Mouse (Mus musculus) lung, embryonic 15.5 days (tissue): ENCODE results near the gene Acvr1b. TPM values are rescaled to one million over a fixed set of nuclear protein-coding genes. Genes with fewer than 3 reads are reported as not detected.
A peak's percentile ranks its signal among the peaks of the same experiment; 100 is the strongest.

ENCODE experiments used
- ATAC-seq: fragments of 200-750 bp; cut with Nextera tagmentation; 2 replicates; pipeline ENCODE4 v1.8.0; 2017; ENCODE audit warnings: moderate number of reproducible peaks, borderline replicate concordance; ENCODE audit not compliant: low FRiP score, low TSS enrichment; ENCODE audit errors: extremely low read depth
- H3K27ac ChIP-seq: fragments of 300-500 bp; sonication (generic); 2 replicates; pipeline ENCODE4 v1.5.1; 2015; ENCODE audit warnings: moderate library complexity, mild to moderate bottlenecking, inconsistent platforms
- H3K27me3 ChIP-seq: fragments of 300-500 bp; sonication (generic); 2 replicates; pipeline ENCODE4 v1.6.1; 2015; ENCODE audit warnings: inconsistent platforms
- H3K36me3 ChIP-seq: fragments of 300-500 bp; sonication (generic); 2 replicates; pipeline ENCODE4 v1.6.1; 2015; ENCODE audit warnings: inconsistent platforms
- H3K4me1 ChIP-seq: fragments of 300-500 bp; sonication (generic); 2 replicates; pipeline ENCODE4 v1.6.1; 2015; ENCODE audit warnings: inconsistent platforms
- H3K4me2 ChIP-seq: fragments of 300-500 bp; sonication (generic); 2 replicates; pipeline ENCODE4 v1.6.1; 2015; ENCODE audit warnings: inconsistent platforms, mild to moderate bottlenecking, moderate library complexity
- H3K4me3 ChIP-seq: fragments of 300-500 bp; sonication (generic); 2 replicates; pipeline ENCODE4 v1.5.1; 2015; ENCODE audit warnings: mild to moderate bottlenecking, inconsistent platforms
- H3K9ac ChIP-seq: fragments of 300-500 bp; sonication (generic); 2 replicates; pipeline ENCODE4 v1.6.1; 2015; ENCODE audit warnings: inconsistent platforms
- H3K9me3 ChIP-seq: fragments of 300-500 bp; sonication (generic); 2 replicates; pipeline ENCODE4 v1.6.1; 2016; ENCODE audit warnings: inconsistent platforms
- WGBS: fragments of 180-500 bp; shearing (Covaris S2); methylation state at CpG from one replicate; pipeline ENCODE4 v1.1.7; 2015; 5-methylcytosine and 5-hydroxymethylcytosine counted together
- polyA plus RNA-seq: library from polyadenylated mRNA; unstranded; fragments of >200 nt; fragmentation: Nextera tagmentation; extraction: Ambion mirVana; gene quantifications from 2 replicates; pipeline ENCODE4 v1.2.1, GENCODE M21; 2015

Acvr1b gene
- polyA plus RNA-seq, 1 experiment from 2014 or later: 6.0 TPM

- H3K4me2 ChIP-seq: peak overlapping the region; percentile 68
- H3K4me3 ChIP-seq: peak overlapping the region; percentile 44
- H3K27me3 ChIP-seq: no peaks in the 10 kb centered on the region
- H3K9ac ChIP-seq: peak overlapping the region; percentile 47
- ATAC-seq: peak; percentile 97
- WGBS: 2% methylated on average over 56 of the region's 56 CpGs
- H3K36me3 ChIP-seq: no peaks in the 10 kb centered on the region
- H3K27ac ChIP-seq: peak overlapping the region; percentile 92
- H3K9me3 ChIP-seq: no peaks in the 10 kb centered on the region
- H3K4me1 ChIP-seq: peaks cover 26% of the 10 kb centered on the region
Observed at GRCm38 (mm10) chr15:101246231-101247154, 72.6 kb downstream of the Acvr1b start.

GRCm38 (mm10) chr15:101247155-101247498, 73.3 kb downstream of the Acvr1b start:
- Histone ChIP-seq H3K9ac (no peak overlapping the region), H3K36me3 (no peaks in the 10 kb centered on the region), H3K9me3 (no peaks in the 10 kb centered on the region), H3K27ac (peak overlapping the region; percentile 92), H3K4me2 (peak overlapping the region; percentile 68), H3K4me3 (peak overlapping the region; percentile 44; the same call in 1 of the 2 replicates), H3K27me3 (no peaks in the 10 kb centered on the region), H3K4me1 (peaks cover 22% of the 10 kb centered on the region)
- no peak for ATAC-seq
- 72% methylated on average over 1 of the region's 1 CpGs for WGBS

- peaks cover 22% of the 10 kb centered on the region for H3K4me1 ChIP-seq
- no peak overlapping the region for H3K4me3 ChIP-seq
- H3K36me3 ChIP-seq: no peaks in the 10 kb centered on the region
- no peaks in the 10 kb centered on the region for H3K27me3 ChIP-seq
- ATAC-seq: no peak
- H3K9me3 ChIP-seq: no peaks in the 10 kb centered on the region
- peak overlapping the region; percentile 73 for H3K27ac ChIP-seq
- WGBS: 39% methylated on average over 5 of the region's 5 CpGs
- no peak overlapping the region for H3K4me2 ChIP-seq
- H3K9ac ChIP-seq: no peak overlapping the region
Observed at GRCm38 (mm10) chr15:101248029-101248710, 74.3 kb downstream of the Acvr1b start.

GRCm38 (mm10) chr15:101250220-101250800, 76.4 kb downstream of the Acvr1b start:
- Histone ChIP-seq H3K27me3 (no peaks in the 10 kb centered on the region), H3K9me3 (no peaks in the 10 kb centered on the region), H3K4me3 (no peak overlapping the region), H3K4me1 (peaks cover 34% of the 10 kb centered on the region), H3K36me3 (no peaks in the 10 kb centered on the region), H3K27ac (no peak overlapping the region), H3K4me2 (no peak overlapping the region), H3K9ac (no peak overlapping the region)
- no peak for ATAC-seq
- 73% methylated on average over 9 of the region's 9 CpGs for WGBS

- H3K27me3 ChIP-seq: no peaks in the 10 kb centered on the region
- H3K4me3 ChIP-seq: no peak overlapping the region
- no peaks in the 10 kb centered on the region for H3K36me3 ChIP-seq
- no peak overlapping the region for H3K27ac ChIP-seq
- WGBS: 82% methylated on average over 5 of the region's 5 CpGs
- H3K9me3 ChIP-seq: no peaks in the 10 kb centered on the region
- H3K4me1 ChIP-seq: peaks cover 27% of the 10 kb centered on the region
- H3K9ac ChIP-seq: no peak overlapping the region
- ATAC-seq: no peak
- no peak overlapping the region for H3K4me2 ChIP-seq
Observed at GRCm38 (mm10) chr15:101251930-101252329, 78.1 kb downstream of the Acvr1b start.

- Histone ChIP-seq H3K4me1 (peaks cover 22% of the 10 kb centered on the region), H3K27me3 (no peaks in the 10 kb centered on the region), H3K9ac (no peak overlapping the region), H3K4me2 (no peak overlapping the region), H3K36me3 (no peaks in the 10 kb centered on the region), H3K4me3 (no peak overlapping the region), H3K9me3 (no peaks in the 10 kb centered on the region), H3K27ac (no peak overlapping the region)
- no peak for ATAC-seq
- WGBS: 77% methylated on average over 6 of the region's 6 CpGs
Observed at GRCm38 (mm10) chr15:101252614-101253013, 78.7 kb downstream of the Acvr1b start.

GRCm38 (mm10) chr15:101253563-101253885, 79.7 kb downstream of the Acvr1b start:
- Histone ChIP-seq H3K9ac (peak overlapping the region; percentile 72), H3K27ac (peak overlapping the region; percentile 30; the same call in 1 of the 2 replicates), H3K4me3 (peak overlapping the region; percentile 60), H3K4me1 (peaks cover 13% of the 10 kb centered on the region), H3K9me3 (no peaks in the 10 kb centered on the region), H3K4me2 (peak overlapping the region; percentile 94), H3K27me3 (no peaks in the 10 kb centered on the region), H3K36me3 (no peaks in the 10 kb centered on the region)
- 22% methylated on average over 3 of the region's 3 CpGs for WGBS
- ATAC-seq: peak; percentile 11; the same call in 1 of the 2 replicates

- peak within 1 kb of the TSS; percentile 60 for H3K4me3 ChIP-seq
- ATAC-seq: peak; percentile 80
- 1% methylated on average over 77 of the region's 82 CpGs for WGBS
- peak within 1 kb of the TSS; percentile 30; the same call in 1 of the 2 replicates for H3K27ac ChIP-seq
- H3K4me1 ChIP-seq: peaks cover 12% of the 10 kb centered on the region
- no peaks in the 10 kb centered on the region for H3K9me3 ChIP-seq
- H3K9ac ChIP-seq: peak within 1 kb of the TSS; percentile 72
- peak within 1 kb of the TSS; percentile 94 for H3K4me2 ChIP-seq
- H3K36me3 ChIP-seq: no peaks in the 10 kb centered on the region
- no peaks in the 10 kb centered on the region for H3K27me3 ChIP-seq
Observed at GRCm38 (mm10) chr15:101253886-101254795, 80.3 kb downstream of the Acvr1b start, which contains the start of gene Nr4a1. Gene Nr4a1 (plus strand): TSS chr15:101254269.

- Histone ChIP-seq H3K36me3 (no peaks in the 10 kb centered on the region), H3K27ac (no peak overlapping the region), H3K4me3 (no peak overlapping the region), H3K4me2 (no peak overlapping the region), H3K4me1 (peaks cover 26% of the 10 kb centered on the region), H3K9me3 (no peaks in the 10 kb centered on the region), H3K27me3 (no peaks in the 10 kb centered on the region), H3K9ac (no peak overlapping the region)
- no peak for ATAC-seq
- 82% methylated on average over 7 of the region's 7 CpGs for WGBS
Observed at GRCm38 (mm10) chr15:101255842-101256462, 82.1 kb downstream of the Acvr1b start.

- H3K27ac ChIP-seq: no peak overlapping the region
- H3K9ac ChIP-seq: no peak overlapping the region
- 69% methylated on average over 14 of the region's 14 CpGs for WGBS
Observed at GRCm38 (mm10) chr15:101256463-101257206, 82.8 kb downstream of the Acvr1b start.

More at GRCm38 (mm10) chr15:101256463-101257206, 82.8 kb downstream of the Acvr1b start:
- Histone ChIP-seq H3K9me3 (no peaks in the 10 kb centered on the region), H3K36me3 (no peaks in the 10 kb centered on the region), H3K4me3 (no peak overlapping the region), H3K4me2 (no peak overlapping the region), H3K4me1 (peaks cover 33% of the 10 kb centered on the region), H3K27me3 (no peaks in the 10 kb centered on the region)
- no peak for ATAC-seq
